Mouse (Mus musculus) midbrain, embryonic 16.5 days (tissue): ENCODE results near the gene Cdiptos. TPM values are rescaled to one million over a fixed set of nuclear protein-coding genes. Genes with fewer than 3 reads are reported as not detected.

Experiments
- ATAC-seq: fragments of 200-750 bp; cut with Nextera tagmentation; 2 replicates; pipeline ENCODE4 v1.8.0; 2017; ENCODE audit warnings: moderate TSS enrichment
- H3K27ac ChIP-seq: fragments of 300-500 bp; sonication (generic); 2 replicates; pipeline ENCODE4 v1.5.1; 2014; ENCODE audit warnings: mild to moderate bottlenecking, low read length, mixed read lengths
- H3K27me3 ChIP-seq: fragments of 300-500 bp; sonication (generic); 2 replicates; pipeline ENCODE4 v1.6.1; 2014; ENCODE audit warnings: low read depth, low read length, mixed read lengths; ENCODE audit not compliant: control insufficient read depth, insufficient read depth
- H3K36me3 ChIP-seq: fragments of 300-500 bp; sonication (generic); 2 replicates; pipeline ENCODE4 v1.6.1; 2014; ENCODE audit warnings: mild to moderate bottlenecking, low read length, moderate library complexity, mixed read lengths; ENCODE audit not compliant: control insufficient read depth, insufficient read depth
- H3K4me1 ChIP-seq: fragments of 300-500 bp; sonication (generic); 2 replicates; pipeline ENCODE4 v1.6.1; 2014; ENCODE audit warnings: mild to moderate bottlenecking, low read length, mixed read lengths; ENCODE audit not compliant: control insufficient read depth, insufficient read depth
- H3K4me2 ChIP-seq: fragments of 300-500 bp; sonication (generic); 2 replicates; pipeline ENCODE4 v1.6.1; 2014; ENCODE audit warnings: mild to moderate bottlenecking, low read length, mixed read lengths
- H3K4me3 ChIP-seq: fragments of 300-500 bp; sonication (generic); 2 replicates; pipeline ENCODE4 v1.5.1; 2014; ENCODE audit warnings: low read depth, mild to moderate bottlenecking, low read length, moderate library complexity, mixed read lengths
- H3K9ac ChIP-seq: fragments of 300-500 bp; sonication (generic); 2 replicates; pipeline ENCODE4 v1.6.1; 2014; ENCODE audit warnings: low read depth, low read length, mixed read lengths
- H3K9me3 ChIP-seq: fragments of 300-500 bp; sonication (generic); replicated peaks from 2 replicates; pipeline ENCODE4 v1.6.1; 2014; ENCODE audit warnings: mild to moderate bottlenecking, low read length, mixed read lengths; ENCODE audit not compliant: control insufficient read depth, poor library complexity, severe bottlenecking
- WGBS: fragments of 180-500 bp; shearing (Covaris S2); extraction: QIAGEN DNeasy Blood & Tissue Kit; methylation state at CpG from one replicate; pipeline ENCODE4 v1.1.7; 2014; 5-methylcytosine and 5-hydroxymethylcytosine counted together
- polyA plus RNA-seq: library from polyadenylated mRNA; unstranded; fragments of >200 nt; fragmentation: Nextera tagmentation; extraction: Ambion mirVana; gene quantifications from 2 replicates; pipeline ENCODE4 v1.2.1, GENCODE M21; 2015

The Cdiptos gene
- polyA plus RNA-seq, 1 experiment from 2014 or later, result 0.69 TPM

DNA sequence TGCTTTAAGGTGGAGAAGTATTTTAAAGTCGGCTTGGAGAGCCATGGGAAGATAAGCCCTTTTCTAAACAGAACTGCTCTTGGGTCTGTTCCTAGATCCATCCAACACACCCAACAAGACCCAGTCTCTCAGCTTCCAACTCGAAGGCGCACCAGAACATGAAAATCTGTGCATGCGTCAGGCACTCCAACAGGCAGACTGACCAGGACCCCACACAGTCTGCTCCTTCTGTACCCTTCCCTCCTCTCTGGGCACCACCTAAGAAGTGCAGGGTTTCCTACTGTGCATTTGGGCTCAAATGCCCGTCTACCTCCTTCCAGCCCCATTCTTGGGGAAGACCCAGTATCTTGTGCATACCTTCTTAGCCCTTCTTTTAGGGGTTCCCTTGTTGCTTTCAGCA, 44.6 kb upstream of the Cdiptos start:
- Histone ChIP-seq H3K4me1 (peaks cover 75% of the 10 kb centered on the region), H3K9me3 (no peaks in the 10 kb centered on the region), H3K4me3 (peak overlapping the region; percentile 53), H3K36me3 (peaks cover 11% of the 10 kb centered on the region), H3K27ac (peak overlapping the region; percentile 89), H3K4me2 (peak overlapping the region; percentile 87), H3K27me3 (no peaks in the 10 kb centered on the region), H3K9ac (peak overlapping the region; percentile 84)
- 18% methylated on average over 5 of the region's 5 CpGs for WGBS
- ATAC-seq, result no peak

DNA sequence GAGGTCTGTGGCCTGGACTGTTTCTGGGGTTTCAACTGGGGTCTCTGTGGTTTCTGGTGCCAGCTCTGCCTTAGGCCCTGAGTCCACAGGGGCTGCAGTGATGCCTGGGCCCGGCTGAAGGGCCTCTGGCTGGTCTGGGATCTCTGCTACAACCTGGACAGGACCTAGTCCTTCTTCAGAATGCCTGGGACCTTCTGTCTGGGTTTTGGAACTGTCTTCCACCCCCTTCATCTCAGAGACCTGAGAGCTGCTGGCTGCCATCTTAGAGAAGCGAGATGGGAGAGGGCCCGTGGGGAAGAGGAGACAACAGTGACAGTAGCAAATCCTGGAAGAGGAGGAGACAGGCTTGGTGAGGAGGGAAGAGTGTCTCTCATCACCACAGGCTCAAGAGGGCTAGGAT, 44.1 kb upstream of the Cdiptos start:
- no peaks in the 10 kb centered on the region for H3K27me3 ChIP-seq

DNA sequence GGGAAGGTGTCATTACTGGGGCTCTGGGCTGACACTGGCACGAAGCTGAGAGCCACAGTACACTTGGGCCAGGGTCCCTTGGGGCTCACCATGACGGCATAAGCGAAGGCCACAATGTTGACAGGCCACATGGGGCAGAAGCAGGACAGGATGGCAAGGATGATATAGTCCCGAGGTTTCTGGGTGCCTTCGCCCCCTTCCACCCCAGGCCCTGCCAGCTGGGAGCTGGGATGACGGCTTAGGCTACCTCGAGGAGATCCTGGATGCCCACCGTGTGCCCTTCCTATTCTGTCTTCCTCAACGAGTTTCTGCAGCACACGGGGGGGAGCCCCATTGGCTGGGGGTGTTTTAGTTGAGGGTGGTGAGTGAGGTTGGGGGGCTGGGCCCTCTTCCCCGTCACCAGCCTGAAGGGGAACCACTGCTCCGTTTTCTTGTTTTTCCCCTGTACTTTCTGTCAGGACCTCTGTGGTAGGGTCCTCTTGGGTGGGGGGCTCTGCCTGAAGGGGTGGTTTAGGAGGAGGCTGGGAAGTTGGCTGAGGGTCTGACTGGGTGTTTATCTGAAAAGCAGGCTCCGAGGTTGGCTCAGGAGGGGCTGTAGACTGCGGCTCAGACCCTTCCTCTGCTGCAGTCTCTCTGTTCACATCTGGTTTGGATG, 43.5 kb upstream of the Cdiptos start:
- no peaks in the 10 kb centered on the region for H3K9me3 ChIP-seq
- no peak for ATAC-seq
- H3K4me3 ChIP-seq, result peak overlapping the region; percentile 53; the same call in 1 of the 2 replicates
- peak overlapping the region; percentile 87 for H3K4me2 ChIP-seq
- no peaks in the 10 kb centered on the region for H3K27me3 ChIP-seq
- H3K4me1 ChIP-seq, result peaks cover 75% of the 10 kb centered on the region
- peak overlapping the region; percentile 84 for H3K9ac ChIP-seq
- WGBS, result 74% methylated on average over 14 of the region's 14 CpGs
- no peak overlapping the region for H3K27ac ChIP-seq
- peaks cover 16% of the 10 kb centered on the region for H3K36me3 ChIP-seq

More for the DNA sequence above, 44.1 kb upstream of the Cdiptos start:
- WGBS, result 57% methylated on average over 3 of the region's 3 CpGs
- peak overlapping the region; percentile 84 for H3K9ac ChIP-seq
- ATAC-seq, result no peak
- H3K27ac ChIP-seq, result peak overlapping the region; percentile 89
- H3K4me2 ChIP-seq, result peak overlapping the region; percentile 87
- H3K9me3 ChIP-seq, result no peaks in the 10 kb centered on the region
- H3K36me3 ChIP-seq, result peaks cover 16% of the 10 kb centered on the region
- H3K4me3 ChIP-seq, result peak overlapping the region; percentile 53
- H3K4me1 ChIP-seq, result peaks cover 79% of the 10 kb centered on the region

GRCm38 (mm10) chr7:127018416-127019305, 42.8 kb upstream of the Cdiptos start:
- peak overlapping the region; percentile 33 for H3K9ac ChIP-seq
- no peaks in the 10 kb centered on the region for H3K27me3 ChIP-seq
- H3K4me3 ChIP-seq, result no peak overlapping the region
- no peak for ATAC-seq
- peaks cover 69% of the 10 kb centered on the region for H3K4me1 ChIP-seq
- WGBS, result 88% methylated on average over 15 of the region's 15 CpGs
- no peak overlapping the region for H3K27ac ChIP-seq
- no peaks in the 10 kb centered on the region for H3K9me3 ChIP-seq
- H3K36me3 ChIP-seq, result peaks cover 16% of the 10 kb centered on the region
- H3K4me2 ChIP-seq, result peak overlapping the region; percentile 13; the same call in 1 of the 2 replicates

DNA sequence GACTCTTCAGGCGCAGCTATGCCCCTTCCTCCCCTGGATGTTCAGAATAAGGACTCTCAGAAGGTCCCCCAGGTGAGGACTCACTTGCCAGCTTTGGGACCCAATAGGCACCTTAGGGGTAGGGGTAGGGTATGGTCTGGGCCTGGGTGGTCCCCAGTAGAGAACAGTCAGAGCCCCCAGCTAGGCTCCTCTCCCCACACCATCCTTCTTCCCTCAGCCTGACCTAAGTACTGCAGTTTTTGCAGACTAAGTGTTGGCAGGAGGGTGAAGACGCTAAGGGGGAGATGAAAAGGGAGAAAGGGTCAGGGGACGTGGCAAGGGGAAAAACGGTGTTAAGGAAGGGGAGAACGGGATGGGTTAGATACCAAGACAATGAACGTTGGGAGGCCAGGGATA, 42.0 kb upstream of the Cdiptos start:
- H3K4me3 ChIP-seq, result no peak overlapping the region
- ATAC-seq, result no peak
- no peaks in the 10 kb centered on the region for H3K27me3 ChIP-seq
- 54% methylated on average over 6 of the region's 6 CpGs for WGBS
- H3K9me3 ChIP-seq, result no peaks in the 10 kb centered on the region
- H3K9ac ChIP-seq, result 0 out of 2 replicates have a peak overlapping the region, but pooled peaks have one; percentile 17
- H3K4me1 ChIP-seq, result peaks cover 62% of the 10 kb centered on the region
- H3K36me3 ChIP-seq, result peaks cover 10% of the 10 kb centered on the region
- peak overlapping the region; percentile 13; the same call in 1 of the 2 replicates for H3K4me2 ChIP-seq
- peak overlapping the region; percentile 36 for H3K27ac ChIP-seq

DNA sequence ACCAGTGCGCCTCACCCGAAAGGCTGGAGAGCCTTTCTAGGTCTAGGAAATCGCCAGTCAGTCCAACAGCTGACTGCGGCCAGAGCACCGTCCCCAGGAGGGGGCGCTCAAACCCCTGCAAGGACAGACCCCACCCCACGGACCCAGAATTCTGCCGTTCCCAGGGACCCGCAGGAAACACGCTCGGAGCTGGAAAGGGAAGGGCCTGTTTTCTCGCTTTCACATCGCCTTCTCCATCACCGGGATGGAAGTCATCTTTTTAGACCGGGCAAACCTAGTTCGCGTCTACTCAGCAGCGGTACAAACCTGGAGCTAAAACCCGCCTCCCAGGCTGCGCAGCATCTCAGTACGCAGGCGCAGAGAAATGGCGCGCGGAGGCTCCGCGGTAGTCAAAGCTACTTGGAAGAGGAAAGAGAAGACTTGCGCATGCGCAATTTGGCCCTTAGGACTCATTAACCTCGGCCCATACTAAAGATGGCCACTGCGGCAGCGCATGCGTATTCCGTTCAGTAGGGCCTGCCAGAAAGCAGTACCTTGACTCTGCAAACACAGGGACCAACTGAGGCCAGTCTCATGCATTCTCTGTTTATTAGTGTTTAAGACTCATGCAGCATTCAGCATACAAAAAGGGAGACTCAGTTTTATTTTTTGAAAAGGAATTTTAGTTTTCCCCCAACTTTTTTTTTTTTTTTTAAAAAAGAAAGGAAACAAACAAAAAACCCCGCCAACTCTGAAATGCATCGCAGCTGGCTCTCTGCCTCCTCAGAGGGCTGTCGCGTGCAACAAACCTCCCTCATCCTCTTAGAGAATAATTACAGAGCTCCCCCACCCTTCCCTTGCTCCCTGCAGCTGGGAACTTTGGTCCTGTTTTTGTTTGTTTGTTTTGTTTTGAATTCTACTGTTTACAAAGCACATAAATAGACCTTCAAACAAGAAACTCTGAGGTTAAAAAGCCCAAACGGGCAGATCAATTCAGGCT, 41.4 kb upstream of the Cdiptos start, which contains the start of gene Pagr1a:
TSS of gene Pagr1a (minus strand) at position 382 of the 979 bp plus-strand sequence.
- peaks cover 55% of the 10 kb centered on the region for H3K4me1 ChIP-seq
- H3K9ac ChIP-seq, result peak within 1 kb of the TSS; percentile 81
- peak within 1 kb of the TSS; percentile 94 for H3K27ac ChIP-seq
- H3K9me3 ChIP-seq, result no peaks in the 10 kb centered on the region
- H3K36me3 ChIP-seq, result peaks cover 6% of the 10 kb centered on the region
- peak; percentile 82 for ATAC-seq
- H3K27me3 ChIP-seq, result no peaks in the 10 kb centered on the region
- peak within 1 kb of the TSS; percentile 80 for H3K4me2 ChIP-seq
- H3K4me3 ChIP-seq, result peak within 1 kb of the TSS; percentile 58
- WGBS, result 3% methylated on average over 39 of the region's 39 CpGs

DNA sequence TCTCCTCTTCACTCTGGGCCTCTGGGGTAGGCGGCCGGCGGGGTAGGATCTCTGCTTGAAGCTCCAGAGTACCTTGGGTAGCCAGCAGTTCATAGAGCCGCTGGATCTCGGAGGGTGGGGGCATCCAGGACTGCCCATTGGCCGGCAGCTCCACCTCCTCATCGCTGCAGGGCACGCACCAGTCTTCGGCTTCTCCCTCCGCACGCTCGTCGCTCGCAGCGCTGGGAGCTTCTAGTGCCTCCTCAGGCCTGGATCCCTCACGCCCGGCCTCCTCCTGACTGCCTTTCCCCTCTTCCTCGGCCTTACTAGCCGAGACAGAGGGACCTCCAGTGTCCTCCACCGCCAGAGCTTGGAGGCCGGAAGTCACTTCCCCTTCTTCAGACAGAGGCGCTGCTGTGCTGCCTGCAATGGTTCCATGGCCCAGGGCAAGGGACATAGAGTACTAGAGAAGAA, 40.6 kb upstream of the Cdiptos start:
- H3K4me1 ChIP-seq, result peaks cover 51% of the 10 kb centered on the region
- H3K36me3 ChIP-seq, result peaks cover 6% of the 10 kb centered on the region
- peak overlapping the region; percentile 94 for H3K27ac ChIP-seq
- peak overlapping the region; percentile 58 for H3K4me3 ChIP-seq
- H3K9ac ChIP-seq, result peak overlapping the region; percentile 81
- ATAC-seq, result peak; percentile 33
- 0% methylated on average over 22 of the region's 22 CpGs for WGBS
- peak overlapping the region; percentile 80 for H3K4me2 ChIP-seq
- H3K27me3 ChIP-seq, result no peaks in the 10 kb centered on the region
- H3K9me3 ChIP-seq, result no peaks in the 10 kb centered on the region

DNA sequence TGATC, 40.4 kb upstream of the Cdiptos start, which contains the start of gene Pagr1b:
TSS of gene Pagr1b (minus strand) at position 4 of the 5 bp plus-strand sequence.
- peak within 1 kb of the TSS; percentile 81 for H3K9ac ChIP-seq
- H3K27me3 ChIP-seq, result no peaks in the 10 kb centered on the region
- no peaks in the 10 kb centered on the region for H3K9me3 ChIP-seq
- H3K4me3 ChIP-seq, result peak within 1 kb of the TSS; percentile 58
- H3K4me2 ChIP-seq, result peak within 1 kb of the TSS; percentile 80
- peak within 1 kb of the TSS; percentile 94 for H3K27ac ChIP-seq
- ATAC-seq, result no peak
- H3K4me1 ChIP-seq, result peaks cover 48% of the 10 kb centered on the region
- H3K36me3 ChIP-seq, result peaks cover 6% of the 10 kb centered on the region
